Mouse (Mus musculus): Measurements from ENCODE around the gene Gramd4.

- no peak for TF ChIP-seq USF1 (IDR thresholded peaks at IDR 0.05; ENCODE audit: low read depth)
- TF ChIP-seq CTCF (IDR thresholded peaks at IDR 0.05; ENCODE audit: control insufficient read depth, insufficient read depth, insufficient read length) = peak; percentile 55
Observed at GRCm38 (mm10) chr15:86140323-86140722, 82.8 kb downstream of the Gramd4 start.
